Mouse (Mus musculus): ENCODE measurements around the gene Gata3. TPM values are rescaled to one million over a fixed set of nuclear protein-coding genes. Genes with fewer than 3 reads are reported as not detected.

The Gata3 gene
- 42.3 and 50.0 TPM in 2 replicates for polyA plus RNA-seq (2015; fragmentation: Nextera tagmentation; extraction: Ambion mirVana)

GRCm38 (mm10) chr2:9889651-9890183, at the start of gene Gata3:
Gene Gata3, minus strand, starts transcription at chr2:9890034.

DNA sequence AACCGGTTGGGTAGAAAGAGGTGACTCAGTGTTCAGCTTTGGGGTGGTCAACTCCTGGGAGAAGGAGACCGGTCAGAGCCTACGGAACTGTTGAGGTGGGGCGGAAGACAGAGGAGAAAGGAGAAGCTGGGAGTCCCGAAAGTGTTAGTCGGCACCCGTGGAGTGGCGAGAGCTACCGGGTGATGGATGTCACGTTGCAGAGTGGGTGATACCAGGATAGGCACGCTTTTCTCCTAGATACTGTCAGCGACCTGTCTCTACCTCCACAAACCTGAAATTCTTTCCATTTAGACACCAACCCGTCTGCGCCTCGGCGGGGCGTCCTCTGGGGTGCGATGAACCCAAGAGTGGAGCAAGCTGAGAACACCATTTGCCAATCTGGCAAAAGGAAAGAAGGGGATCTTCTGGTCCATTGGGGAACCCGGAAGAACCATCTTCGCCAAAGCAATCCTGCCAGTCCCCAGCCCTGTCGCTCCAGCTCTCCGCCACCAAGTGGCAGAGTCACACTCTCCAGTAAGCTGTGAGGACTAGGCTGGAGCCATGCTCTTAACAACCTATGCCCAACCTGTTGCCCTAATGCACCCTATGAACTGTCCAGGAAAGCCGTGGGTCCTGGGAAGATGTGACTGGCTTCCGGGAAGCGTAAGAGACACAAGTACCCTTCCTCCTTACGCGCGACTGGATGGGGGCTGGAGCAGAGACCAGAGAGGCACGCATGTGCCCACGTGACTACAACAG, 752 bp downstream of the Gata3 start, which contains the start of gene 9230102O04Rik:
TSS of gene 9230102O04Rik (minus strand) at position 628 of the 738 bp plus-strand sequence.

GRCm38 (mm10) chr2:9881051-9881591, 8.7 kb downstream of the Gata3 start, which contains the start of gene 4930412O13Rik:
Gene 4930412O13Rik, plus strand, starts transcription at chr2:9881252.

Other genes starting within 250 kb of the Gata3 start
- gene 4930412O13Rik, start 8.8 kb downstream of the Gata3 start, polyA plus RNA-seq (2015; fragmentation: Nextera tagmentation; extraction: Ambion mirVana), result 1.0 TPM in 2 replicates
- 1.9 TPM in 2 replicates for gene 9230102O04Rik, start 494 bp downstream of the Gata3 start, polyA plus RNA-seq (2015; fragmentation: Nextera tagmentation; extraction: Ambion mirVana)
- 6.2 and 7.7 TPM in 2 replicates for gene Taf3, start 158.6 kb upstream of the Gata3 start, polyA plus RNA-seq (2015; fragmentation: Nextera tagmentation; extraction: Ambion mirVana)
- 673 and 744 TPM in 2 replicates for gene Atp5c1, start 190.5 kb upstream of the Gata3 start, polyA plus RNA-seq (2015; fragmentation: Nextera tagmentation; extraction: Ambion mirVana)
- 17.9 and 29.0 TPM in 2 replicates for gene Kin, start 190.6 kb upstream of the Gata3 start, polyA plus RNA-seq (2015; fragmentation: Nextera tagmentation; extraction: Ambion mirVana)
- 24.3 and 24.7 TPM in 2 replicates for gene Itih2, start 241.4 kb upstream of the Gata3 start, polyA plus RNA-seq (2015; fragmentation: Nextera tagmentation; extraction: Ambion mirVana)

Data from adrenal gland, postnatal 0 days (tissue).